Mouse (Mus musculus) limb, embryonic 11.5 days (tissue): ENCODE results near the gene Ehd4. TPM values are rescaled to one million over a fixed set of nuclear protein-coding genes. Genes with fewer than 3 reads are reported as not detected.

Experiments used
- ATAC-seq: fragments of 200-750 bp; cut with Nextera tagmentation; 2 replicates; pipeline ENCODE4 v1.8.0; 2017; ENCODE audit warnings: low read depth; ENCODE audit not compliant: insufficient number of reproducible peaks, low FRiP score, low TSS enrichment
- DNase-seq: peaks from one replicate; pipeline ENCODE4 v3.0.0-alpha.2; 2015; ENCODE audit warnings: low spot score
- H3K27ac ChIP-seq: fragments of 300-500 bp; sonication (generic); replicated peaks from 2 replicates; pipeline ENCODE4 v1.5.1; 2014; ENCODE audit warnings: low read depth, mild to moderate bottlenecking, low read length
- H3K27me3 ChIP-seq: fragments of 300-500 bp; sonication (generic); 2 replicates; pipeline ENCODE4 v1.6.1; 2014; ENCODE audit warnings: mild to moderate bottlenecking, low read length, mixed read lengths; ENCODE audit not compliant: control insufficient read depth, insufficient read depth
- H3K36me3 ChIP-seq: fragments of 300-500 bp; sonication (generic); 2 replicates; pipeline ENCODE4 v1.6.1; 2014; ENCODE audit warnings: mild to moderate bottlenecking, low read length, moderate library complexity, mixed read lengths; ENCODE audit not compliant: control insufficient read depth, insufficient read depth
- H3K4me1 ChIP-seq: fragments of 300-500 bp; sonication (generic); 2 replicates; pipeline ENCODE4 v1.6.1; 2014; ENCODE audit warnings: low read length, mixed read lengths; ENCODE audit not compliant: control insufficient read depth, insufficient read depth
- H3K4me2 ChIP-seq: fragments of 300-500 bp; sonication (generic); 2 replicates; pipeline ENCODE4 v1.6.1; 2014; ENCODE audit warnings: low read depth, mild to moderate bottlenecking, moderate library complexity; ENCODE audit not compliant: severe bottlenecking
- H3K4me3 ChIP-seq: fragments of 300-500 bp; sonication (generic); 2 replicates; pipeline ENCODE4 v1.5.1; 2014; ENCODE audit warnings: low read depth, low read length
- H3K9ac ChIP-seq: fragments of 300-500 bp; sonication (generic); 2 replicates; pipeline ENCODE4 v1.6.1; 2014; ENCODE audit warnings: mild to moderate bottlenecking, low read length
- H3K9me3 ChIP-seq: fragments of 300-500 bp; sonication (generic); 2 replicates; pipeline ENCODE4 v1.6.1; 2016; ENCODE audit warnings: low read length; ENCODE audit not compliant: control insufficient read depth
- WGBS: fragments of 180-500 bp; shearing (Covaris S2); extraction: QIAGEN DNeasy Blood & Tissue Kit; methylation state at CpG from one replicate; pipeline ENCODE4 v1.1.7; 2014; 5-methylcytosine and 5-hydroxymethylcytosine counted together
- polyA plus RNA-seq: library from polyadenylated mRNA; unstranded; fragments of >200 nt; fragmentation: Nextera tagmentation; extraction: Ambion mirVana; gene quantifications from 2 replicates; pipeline ENCODE4 v1.2.1, GENCODE M21; 2014

The Ehd4 gene
- polyA plus RNA-seq, 1 experiment from 2014 or later = 13.2 TPM

- no peak for ATAC-seq
Observed at GRCm38 (mm10) chr2:120060190-120060589, 94.2 kb downstream of the Ehd4 start.

GRCm38 (mm10) chr2:120059466-120059865, 94.9 kb downstream of the Ehd4 start:
- H3K36me3 ChIP-seq = no peaks in the 10 kb centered on the region
- H3K4me3 ChIP-seq = no peak overlapping the region
- 88% methylated on average over 3 of the region's 3 CpGs for WGBS
- no peak overlapping the region for H3K9ac ChIP-seq
- H3K27me3 ChIP-seq = no peaks in the 10 kb centered on the region
- ATAC-seq = no peak
- H3K9me3 ChIP-seq = no peaks in the 10 kb centered on the region
- H3K27ac ChIP-seq = no peak overlapping the region
- no peaks in the 10 kb centered on the region for H3K4me1 ChIP-seq
- no peak overlapping the region; the same call in 1 of the 2 replicates for H3K4me2 ChIP-seq
- DNase-seq = no peak

More at GRCm38 (mm10) chr2:120060190-120060589, 94.2 kb downstream of the Ehd4 start:
- no peak overlapping the region for H3K9ac ChIP-seq
- no peak overlapping the region for H3K27ac ChIP-seq
- no peaks in the 10 kb centered on the region for H3K36me3 ChIP-seq
- H3K27me3 ChIP-seq = no peaks in the 10 kb centered on the region
- no peaks in the 10 kb centered on the region for H3K4me1 ChIP-seq
- H3K4me2 ChIP-seq = no peak overlapping the region
- H3K9me3 ChIP-seq = no peaks in the 10 kb centered on the region
- DNase-seq = no peak
- 75% methylated on average over 6 of the region's 6 CpGs for WGBS
- H3K4me3 ChIP-seq = no peak overlapping the region

DNA sequence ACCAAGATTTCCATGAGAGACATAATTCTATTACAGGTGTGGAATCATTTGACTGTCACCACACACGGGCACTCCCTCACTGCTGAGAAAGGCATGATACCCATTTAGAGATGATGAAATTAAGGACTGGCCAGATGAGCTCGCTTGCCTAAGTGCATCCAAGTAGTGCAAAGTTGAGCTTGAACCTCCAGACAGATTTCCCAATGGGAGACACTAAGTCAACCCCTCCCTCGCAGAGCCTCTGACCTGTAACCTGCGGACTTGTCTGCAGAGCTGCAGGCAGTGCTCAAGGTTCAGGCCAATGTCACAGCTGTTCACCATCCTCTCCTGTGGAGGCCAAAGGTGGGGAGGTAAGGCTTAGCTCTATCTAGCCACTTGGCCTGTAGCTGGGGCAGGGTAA, 95.6 kb downstream of the Ehd4 start:
- no peaks in the 10 kb centered on the region for H3K27me3 ChIP-seq
- H3K9me3 ChIP-seq = no peaks in the 10 kb centered on the region
- DNase-seq (no peak), ATAC-seq (no peak)
- 79% methylated on average over 4 of the region's 4 CpGs for WGBS
- H3K4me3 ChIP-seq = no peak overlapping the region
- no peak overlapping the region for H3K4me2 ChIP-seq
- H3K9ac ChIP-seq = no peak overlapping the region
- no peaks in the 10 kb centered on the region for H3K4me1 ChIP-seq
- no peak overlapping the region for H3K27ac ChIP-seq
- H3K36me3 ChIP-seq = no peaks in the 10 kb centered on the region

DNA sequence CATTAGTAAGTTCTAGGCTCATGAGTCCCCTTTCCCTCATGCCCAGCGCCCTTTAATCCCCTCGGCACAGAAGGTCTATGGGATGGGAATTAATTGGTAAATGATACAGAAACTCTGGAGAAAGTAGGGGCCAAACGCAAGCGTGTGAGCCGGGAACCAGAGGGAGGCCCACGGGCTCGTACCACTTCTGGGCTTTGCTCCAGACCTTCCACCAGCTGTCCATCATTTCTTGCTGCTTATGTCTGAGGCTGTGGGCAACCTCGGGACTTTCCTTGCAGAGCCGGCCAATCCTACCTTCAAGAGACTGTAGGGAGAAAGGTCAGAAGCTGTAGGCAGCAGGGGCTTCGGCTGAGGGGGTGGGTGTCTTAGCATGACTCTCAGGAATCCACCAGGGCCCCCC, 98.5 kb downstream of the Ehd4 start:
- Histone ChIP-seq H3K4me3 (no peak overlapping the region), H3K36me3 (no peaks in the 10 kb centered on the region), H3K4me2 (no peak overlapping the region), H3K4me1 (no peaks in the 10 kb centered on the region), H3K9me3 (no peaks in the 10 kb centered on the region), H3K9ac (no peak overlapping the region), H3K27me3 (no peaks in the 10 kb centered on the region), H3K27ac (no peak overlapping the region)
- no peak for DNase-seq
- whole genome bisulfite sequencing = 93% methylated on average over 10 of the region's 10 CpGs
- ATAC-seq = no peak

- H3K4me3 ChIP-seq = no peak overlapping the region
- no peaks in the 10 kb centered on the region for H3K4me1 ChIP-seq
- no peak overlapping the region for H3K4me2 ChIP-seq
- H3K36me3 ChIP-seq = no peaks in the 10 kb centered on the region
- no peak overlapping the region for H3K27ac ChIP-seq
- no peaks in the 10 kb centered on the region for H3K9me3 ChIP-seq
- WGBS = 88% methylated on average over 12 of the region's 12 CpGs
- H3K27me3 ChIP-seq = no peaks in the 10 kb centered on the region
- H3K9ac ChIP-seq = no peak overlapping the region
- no peak for ATAC-seq
- no peak for DNase-seq
Observed at GRCm38 (mm10) chr2:120054771-120055552, 99.4 kb downstream of the Ehd4 start.

DNA sequence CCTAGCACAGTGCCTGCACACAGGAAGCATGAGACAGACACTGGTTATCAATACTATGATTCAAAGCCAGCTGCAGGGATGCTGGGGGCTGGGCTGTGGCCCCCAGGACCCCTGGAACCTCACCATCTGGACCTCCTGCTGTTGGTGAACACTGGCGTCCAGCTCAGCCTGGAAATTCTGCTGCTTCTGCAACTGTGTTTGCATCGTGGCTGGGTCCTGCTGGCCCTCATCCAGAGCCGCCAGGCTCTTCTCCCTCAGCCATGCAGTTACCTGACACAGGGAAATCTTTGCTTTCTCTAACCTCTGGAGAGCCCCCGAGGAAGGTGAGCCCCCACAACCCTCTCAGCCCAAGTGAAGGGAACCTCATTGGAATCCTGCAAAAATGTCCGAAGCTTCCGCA, 103.0 kb downstream of the Ehd4 start:
- no peaks in the 10 kb centered on the region for H3K36me3 ChIP-seq
- no peak for DNase-seq
- WGBS = 69% methylated on average over 6 of the region's 6 CpGs
- no peak overlapping the region for H3K27ac ChIP-seq
- H3K9me3 ChIP-seq = no peaks in the 10 kb centered on the region
- no peak overlapping the region for H3K4me2 ChIP-seq
- no peaks in the 10 kb centered on the region for H3K27me3 ChIP-seq
- H3K4me1 ChIP-seq = no peaks in the 10 kb centered on the region
- H3K9ac ChIP-seq = no peak overlapping the region
- no peak overlapping the region for H3K4me3 ChIP-seq
- no peak for ATAC-seq

- no peaks in the 10 kb centered on the region for H3K9me3 ChIP-seq
- ATAC-seq (no peak), DNase-seq (peak; percentile 61)
- no peak overlapping the region for H3K27ac ChIP-seq
- H3K4me2 ChIP-seq = no peak overlapping the region
- no peaks in the 10 kb centered on the region for H3K36me3 ChIP-seq
- no peak overlapping the region; the same call in 1 of the 2 replicates for H3K9ac ChIP-seq
- H3K27me3 ChIP-seq = no peaks in the 10 kb centered on the region
- no peaks in the 10 kb centered on the region for H3K4me1 ChIP-seq
- H3K4me3 ChIP-seq = no peak overlapping the region
- 60% methylated on average over 10 of the region's 10 CpGs for WGBS
Observed at GRCm38 (mm10) chr2:120049632-120050274, 104.7 kb downstream of the Ehd4 start.

DNA sequence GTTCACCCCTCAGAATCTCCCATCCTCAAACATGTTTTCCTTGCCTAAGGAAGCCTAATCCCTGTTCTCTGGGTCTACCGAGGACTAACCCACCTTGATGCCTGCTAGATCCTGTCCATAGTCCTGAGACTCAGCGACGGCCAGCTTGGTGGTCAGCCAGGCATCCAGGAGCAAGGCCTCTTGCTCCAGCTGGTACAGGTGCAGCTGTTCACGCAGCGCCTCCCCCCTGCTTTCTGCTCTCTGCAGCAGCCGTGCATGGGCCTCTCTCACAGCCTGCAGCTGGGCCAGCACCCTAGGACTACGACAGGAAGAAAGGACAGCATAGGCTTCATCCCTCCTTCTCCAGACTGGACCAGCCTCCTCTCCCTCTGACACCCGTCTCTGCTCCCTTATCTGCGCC, 106.2 kb downstream of the Ehd4 start:
- no peak overlapping the region for H3K27ac ChIP-seq

More for the DNA sequence above, 106.2 kb downstream of the Ehd4 start:
- no peaks in the 10 kb centered on the region for H3K4me1 ChIP-seq
- DNase-seq (no peak), ATAC-seq (no peak)
- 70% methylated on average over 9 of the region's 9 CpGs for WGBS
- H3K27me3 ChIP-seq = no peaks in the 10 kb centered on the region
- no peak overlapping the region for H3K9ac ChIP-seq
- no peaks in the 10 kb centered on the region for H3K9me3 ChIP-seq
- H3K4me2 ChIP-seq = no peak overlapping the region
- no peak overlapping the region for H3K4me3 ChIP-seq
- no peaks in the 10 kb centered on the region for H3K36me3 ChIP-seq
